Mouse (Mus musculus): Measurements from ENCODE around the gene Itprid2. TPM values are rescaled to one million over a fixed set of nuclear protein-coding genes. Genes with fewer than 3 reads are reported as not detected.

Itprid2 gene
- polyA plus RNA-seq, 1 experiment from 2014 or later: 48.7 TPM

- peaks cover 87% of the 10 kb centered on the region for H3K36me3 ChIP-seq (ENCODE audit: inconsistent target)
- no peak overlapping the region for H3K27ac ChIP-seq
- WGBS (ENCODE audit: missing documents): 96% methylated on average over 5 of the region's 7 CpGs
- no peak overlapping the region for H3K4me3 ChIP-seq (ENCODE audit: inconsistent target)
- H3K79me2 ChIP-seq (ENCODE audit: inconsistent target): peaks cover 100% of the 10 kb centered on the region
These were observed 26.4 kb downstream of the Itprid2 start for GRCm38 (mm10) chr2:79661486-79662104.

GRCm38 (mm10) chr2:79664532-79665286, 29.6 kb downstream of the Itprid2 start:
- WGBS (ENCODE audit: missing documents): 100% methylated on average over 3 of the region's 3 CpGs
- H3K36me3 ChIP-seq (ENCODE audit: inconsistent target): peaks cover 83% of the 10 kb centered on the region
- H3K4me3 ChIP-seq (ENCODE audit: inconsistent target): no peak overlapping the region
- H3K79me2 ChIP-seq (ENCODE audit: inconsistent target): peaks cover 100% of the 10 kb centered on the region
- no peak overlapping the region for H3K27ac ChIP-seq

DNA sequence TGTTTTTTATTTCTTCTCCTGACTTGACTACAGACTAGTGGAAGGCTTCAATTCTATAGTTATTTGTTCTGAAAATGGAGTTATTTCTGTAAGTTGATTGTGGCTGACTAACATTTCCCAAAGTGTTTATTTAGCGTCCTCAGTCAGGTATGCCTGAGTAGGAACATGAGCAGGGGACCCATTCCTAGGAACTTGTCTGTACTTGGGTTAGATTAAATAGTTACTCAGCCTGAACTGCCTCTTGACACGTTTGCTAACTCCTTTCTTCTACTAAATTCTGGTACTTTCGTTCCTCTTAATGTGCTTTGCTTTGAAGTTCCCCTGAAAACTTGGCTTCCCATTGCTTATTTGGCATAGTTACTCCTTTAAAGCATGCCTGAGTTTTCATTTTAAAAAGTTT, 30.3 kb downstream of the Itprid2 start:
- Histone ChIP-seq H3K36me3 (ENCODE audit: inconsistent target) (peaks cover 80% of the 10 kb centered on the region), H3K27ac (no peak overlapping the region)
- 86% methylated on average over 3 of the region's 3 CpGs for WGBS (ENCODE audit: missing documents)

GRCm38 (mm10) chr2:79675266-79675665, 40.1 kb downstream of the Itprid2 start:
- no peaks in the 10 kb centered on the region for H3K79me2 ChIP-seq (ENCODE audit: inconsistent target)
- peaks cover 44% of the 10 kb centered on the region for H3K36me3 ChIP-seq (ENCODE audit: inconsistent target)
- WGBS (ENCODE audit: missing documents): 100% methylated on average over 3 of the region's 3 CpGs
- no peak overlapping the region for H3K4me3 ChIP-seq (ENCODE audit: inconsistent target)
- no peak overlapping the region for H3K27ac ChIP-seq

More for the DNA sequence above, 30.3 kb downstream of the Itprid2 start:
- Histone ChIP-seq H3K4me3 (ENCODE audit: inconsistent target) (no peak overlapping the region), H3K79me2 (ENCODE audit: inconsistent target) (peaks cover 94% of the 10 kb centered on the region)

GRCm38 (mm10) chr2:79677663-79678257, 42.6 kb downstream of the Itprid2 start:
- peaks cover 24% of the 10 kb centered on the region for H3K36me3 ChIP-seq (ENCODE audit: inconsistent target)
- no peak overlapping the region for H3K4me3 ChIP-seq (ENCODE audit: inconsistent target)
- H3K79me2 ChIP-seq (ENCODE audit: inconsistent target): no peaks in the 10 kb centered on the region
- 67% methylated on average over 1 of the region's 1 CpGs for WGBS (ENCODE audit: missing documents)
- H3K27ac ChIP-seq: no peak overlapping the region

DNA sequence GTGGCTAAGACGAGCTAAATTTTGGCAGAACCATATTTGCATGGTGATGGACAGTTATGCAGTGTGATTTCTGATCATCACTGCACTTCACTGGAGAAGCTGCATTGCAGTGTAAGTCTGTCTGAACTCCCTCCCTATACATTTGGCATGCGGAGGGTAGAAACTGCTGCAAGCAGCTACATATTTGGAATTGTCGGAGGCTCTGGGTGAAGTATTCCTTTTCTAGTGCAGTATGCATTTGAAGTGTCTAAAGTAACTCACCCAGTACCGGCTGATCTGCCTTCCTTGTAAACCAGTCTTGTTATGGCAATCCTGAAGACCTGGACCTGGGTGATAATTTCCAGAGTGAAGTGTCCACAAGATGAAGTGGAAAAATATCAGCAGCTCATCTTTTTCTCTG, 46.5 kb downstream of the Itprid2 start:
- H3K4me3 ChIP-seq (ENCODE audit: inconsistent target): no peak overlapping the region
- H3K79me2 ChIP-seq (ENCODE audit: inconsistent target): no peaks in the 10 kb centered on the region
- H3K27ac ChIP-seq: no peak overlapping the region
- H3K36me3 ChIP-seq (ENCODE audit: inconsistent target): no peaks in the 10 kb centered on the region
- 98% methylated on average over 4 of the region's 4 CpGs for WGBS (ENCODE audit: missing documents)

DNA sequence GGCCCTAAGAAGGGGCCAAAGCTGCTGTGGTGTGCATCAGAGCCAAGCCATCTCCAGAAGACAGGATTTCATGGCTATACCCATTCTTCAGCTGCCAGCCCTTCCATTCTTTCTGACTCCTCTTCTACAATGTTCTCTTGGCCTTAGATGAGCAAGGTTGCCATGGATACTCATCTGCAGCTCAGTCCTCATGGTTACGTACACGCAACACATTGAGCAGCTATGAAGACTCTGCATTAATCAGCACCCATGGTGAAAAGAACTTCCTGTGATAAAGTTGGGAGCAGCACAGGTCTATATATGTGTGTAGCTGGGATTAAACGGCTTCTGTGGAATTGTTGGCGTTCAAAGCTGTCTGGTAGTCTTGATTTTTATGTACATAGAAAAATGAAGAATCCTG, 48.1 kb downstream of the Itprid2 start:
- H3K27ac ChIP-seq: no peak overlapping the region
- WGBS (ENCODE audit: missing documents): 100% methylated on average over 4 of the region's 4 CpGs
- no peak overlapping the region for H3K4me3 ChIP-seq (ENCODE audit: inconsistent target)
- no peaks in the 10 kb centered on the region for H3K79me2 ChIP-seq (ENCODE audit: inconsistent target)
- H3K36me3 ChIP-seq (ENCODE audit: inconsistent target): no peaks in the 10 kb centered on the region

DNA sequence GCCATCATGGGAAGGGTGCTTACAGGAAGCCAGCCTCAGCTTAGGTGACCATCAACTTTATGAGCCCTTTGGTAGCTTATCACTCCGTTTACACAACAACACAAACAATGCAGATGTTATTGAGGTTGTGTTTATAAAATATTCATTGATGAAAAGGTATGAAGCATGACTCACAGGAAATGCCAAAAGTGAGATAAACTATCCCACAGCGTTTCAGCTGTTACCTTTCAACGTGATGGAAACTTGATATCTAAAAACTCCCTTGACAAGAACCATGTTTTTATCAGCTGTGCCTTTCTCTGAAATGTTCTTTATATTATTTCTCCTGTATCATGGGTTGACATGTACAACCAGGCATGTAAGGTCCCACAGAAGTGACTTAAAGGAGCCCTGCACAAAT, 55.7 kb downstream of the Itprid2 start:
- Histone ChIP-seq H3K4me3 (ENCODE audit: inconsistent target) (no peak overlapping the region), H3K79me2 (ENCODE audit: inconsistent target) (no peaks in the 10 kb centered on the region), H3K27ac (no peak overlapping the region), H3K36me3 (ENCODE audit: inconsistent target) (no peaks in the 10 kb centered on the region)
- whole genome bisulfite sequencing (ENCODE audit: missing documents): 57% methylated on average over 3 of the region's 3 CpGs

GRCm38 (mm10) chr2:79695190-79695589, 60.0 kb downstream of the Itprid2 start:
- 78% methylated on average over 4 of the region's 4 CpGs for whole genome bisulfite sequencing (ENCODE audit: missing documents)
- Histone ChIP-seq H3K36me3 (ENCODE audit: inconsistent target) (no peaks in the 10 kb centered on the region), H3K79me2 (ENCODE audit: inconsistent target) (no peaks in the 10 kb centered on the region), H3K27ac (peak overlapping the region; percentile 17; the same call in 1 of the 2 replicates), H3K4me3 (ENCODE audit: inconsistent target) (no peak overlapping the region)

- 9% methylated on average over 12 of the region's 12 CpGs for WGBS (ENCODE audit: missing documents)
- Histone ChIP-seq H3K79me2 (ENCODE audit: inconsistent target) (no peaks in the 10 kb centered on the region), H3K27ac (peak overlapping the region; percentile 87), H3K4me3 (ENCODE audit: inconsistent target) (no peak overlapping the region), H3K36me3 (ENCODE audit: inconsistent target) (no peaks in the 10 kb centered on the region)
These were observed 60.8 kb downstream of the Itprid2 start for GRCm38 (mm10) chr2:79695939-79696338.

DNA sequence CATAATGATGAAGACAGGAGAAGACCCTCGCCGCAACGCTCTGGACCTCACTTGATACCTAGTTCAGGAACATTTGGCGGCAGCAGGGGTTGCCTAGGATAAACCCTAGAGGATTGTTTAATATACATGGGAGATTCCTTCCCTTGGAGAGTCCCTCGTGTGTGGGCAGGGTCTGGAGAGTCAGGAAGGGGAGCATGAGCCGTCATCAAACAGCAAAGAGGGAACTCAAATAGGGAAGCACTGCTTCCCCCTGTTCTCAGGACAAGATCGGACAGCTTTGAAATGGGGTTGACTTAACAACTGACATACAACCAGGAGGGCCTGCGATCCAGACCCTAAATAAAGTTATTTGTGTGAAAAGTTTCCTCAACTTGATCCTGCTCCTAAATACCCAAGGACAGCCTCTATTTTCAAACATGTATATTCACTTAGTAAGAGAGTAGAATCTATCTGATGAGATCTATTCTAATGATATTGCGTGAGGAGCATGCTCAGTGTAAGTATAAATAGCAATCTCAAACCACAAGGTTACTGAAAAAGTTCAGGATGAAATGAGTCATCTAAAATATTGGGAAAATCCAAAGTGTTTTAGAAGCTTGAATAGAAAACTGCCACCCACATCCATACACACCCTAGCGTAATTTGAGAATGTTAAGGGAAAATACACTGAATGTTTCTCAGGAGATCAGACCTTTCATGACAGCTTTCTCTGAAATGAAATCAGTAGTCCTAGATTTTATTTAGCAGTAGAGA, 61.5 kb downstream of the Itprid2 start:
- WGBS (ENCODE audit: missing documents): 50% methylated on average over 10 of the region's 10 CpGs
- peak overlapping the region; percentile 87 for H3K27ac ChIP-seq
- no peak overlapping the region for H3K4me3 ChIP-seq (ENCODE audit: inconsistent target)
- no peaks in the 10 kb centered on the region for H3K79me2 ChIP-seq (ENCODE audit: inconsistent target)
- no peaks in the 10 kb centered on the region for H3K36me3 ChIP-seq (ENCODE audit: inconsistent target)

- H3K27ac ChIP-seq: peak overlapping the region; percentile 87
- H3K79me2 ChIP-seq (ENCODE audit: inconsistent target): no peaks in the 10 kb centered on the region
- H3K36me3 ChIP-seq (ENCODE audit: inconsistent target): no peaks in the 10 kb centered on the region
- no peak overlapping the region for H3K4me3 ChIP-seq (ENCODE audit: inconsistent target)
- WGBS (ENCODE audit: missing documents): 8% methylated on average over 2 of the region's 2 CpGs
These were observed 63.0 kb downstream of the Itprid2 start for GRCm38 (mm10) chr2:79698166-79698565.

- Histone ChIP-seq H3K4me3 (ENCODE audit: inconsistent target) (no peak overlapping the region), H3K36me3 (ENCODE audit: inconsistent target) (no peaks in the 10 kb centered on the region), H3K79me2 (ENCODE audit: inconsistent target) (no peaks in the 10 kb centered on the region), H3K27ac (no peak overlapping the region)
- WGBS (ENCODE audit: missing documents): 100% methylated on average over 2 of the region's 2 CpGs
These were observed 69.6 kb downstream of the Itprid2 start for GRCm38 (mm10) chr2:79704773-79705172.

DNA sequence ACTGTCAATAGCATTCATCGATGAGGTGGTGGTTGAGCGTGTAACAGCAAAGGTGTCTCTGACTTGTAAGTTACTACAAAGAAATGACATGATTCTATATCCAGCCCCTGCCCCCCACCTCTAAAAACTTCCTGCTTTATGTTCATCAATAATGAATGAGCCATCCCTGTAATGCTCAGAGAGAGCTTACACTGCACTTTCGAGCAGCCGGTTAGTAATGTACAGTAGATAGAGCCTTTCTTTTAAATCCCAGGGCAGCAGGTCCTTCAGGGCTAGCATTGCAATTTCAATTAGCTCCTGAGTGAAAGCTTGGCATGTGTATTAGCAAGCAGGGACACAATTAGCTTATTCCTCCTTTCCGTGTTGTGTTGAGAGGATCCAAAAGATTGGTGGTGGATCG, 72.4 kb downstream of the Itprid2 start, which contains the start of gene Ppp1r1c:
Gene Ppp1r1c (plus strand): TSS at position 206 of the 400 bp plus-strand sequence.
- Histone ChIP-seq H3K36me3 (ENCODE audit: inconsistent target) (no peaks in the 10 kb centered on the region), H3K27ac (no peak within 1 kb of the TSS), H3K4me3 (ENCODE audit: inconsistent target) (no peak within 1 kb of the TSS), H3K79me2 (ENCODE audit: inconsistent target) (no peaks in the 10 kb centered on the region)
- WGBS (ENCODE audit: missing documents): 96% methylated on average over 6 of the region's 6 CpGs
